Mouse (Mus musculus): ENCODE results near the gene Klk1b9. TPM values are rescaled to one million over a fixed set of nuclear protein-coding genes. Genes with fewer than 3 reads are reported as not detected.
"Not testable (repeated sequence)": the region's sequence is repeated elsewhere in the genome, so short reads cannot be mapped to it uniquely, and the experiment has no call there.

Klk1b9 gene
- polyA plus RNA-seq (2012; ENCODE audit: insufficient read depth, low replicate concordance), result not detected in 2 replicates

DNA sequence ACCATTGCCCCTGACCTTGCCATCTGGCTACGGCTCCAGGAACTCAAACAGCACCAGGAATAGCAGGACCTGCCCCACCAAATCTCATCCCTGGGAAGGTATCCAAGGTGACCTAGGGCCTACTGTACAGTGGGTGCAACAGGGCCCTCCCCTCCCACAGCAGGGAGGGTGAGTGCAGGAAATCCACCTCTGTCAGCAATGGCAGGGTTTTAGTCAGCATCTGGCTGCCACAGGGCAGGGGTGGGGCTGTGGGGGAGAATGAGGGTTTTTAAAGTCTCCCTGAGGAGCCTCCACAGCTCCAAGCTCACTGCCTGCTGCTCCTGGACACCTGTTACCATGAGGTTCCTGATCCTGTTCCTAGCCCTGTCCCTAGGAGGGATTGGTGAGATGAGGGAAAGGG, at the start of gene Klk1b9:
TSS of gene Klk1b9 (plus strand) at position 301 of the 400 bp plus-strand sequence.
- not testable (repeated sequence) for H3K4me1 ChIP-seq; H3K36me3 ChIP-seq (replicated peaks; ENCODE audit: low read length); H3K9me3 ChIP-seq; H3K27me3 ChIP-seq (replicated peaks); H3K4me3 ChIP-seq (replicated peaks)

DNA sequence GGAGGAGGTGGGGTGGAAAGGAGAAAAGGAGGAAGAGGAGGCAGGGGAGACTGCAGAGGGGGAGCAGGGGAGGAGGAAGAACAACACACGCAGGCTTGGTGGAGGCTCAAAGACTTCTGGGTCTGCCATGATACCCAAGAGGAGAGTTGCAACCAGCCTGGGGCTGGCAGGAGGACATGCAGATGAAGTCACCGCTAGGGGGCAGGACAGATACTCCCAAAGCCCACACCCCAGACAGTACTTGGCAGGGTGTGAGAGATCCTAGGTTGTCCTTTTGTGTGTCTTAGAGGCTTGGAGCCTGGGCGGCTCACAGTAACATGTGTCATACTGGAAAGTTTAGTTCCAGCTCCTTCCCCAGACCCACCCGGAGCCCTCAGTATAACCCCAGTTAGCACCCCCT, 47.3 kb upstream of the Klk1b9 start:
- H3K36me3 ChIP-seq (replicated peaks; ENCODE audit: low read length), result no peaks in the 10 kb centered on the region
- no peaks in the 10 kb centered on the region for H3K9me3 ChIP-seq
- H3K4me1 ChIP-seq, result no peaks in the 10 kb centered on the region
- H3K27me3 ChIP-seq (replicated peaks), result peaks cover 7% of the 10 kb centered on the region
- no peak overlapping the region for H3K4me3 ChIP-seq (replicated peaks)
- TF ChIP-seq GATA1 (IDR thresholded peaks at IDR 0.05; ENCODE audit: borderline replicate concordance, low read length) (no peak), FLI1 (IDR thresholded peaks at IDR 0.05; ENCODE audit: low read length) (no peak)

DNA sequence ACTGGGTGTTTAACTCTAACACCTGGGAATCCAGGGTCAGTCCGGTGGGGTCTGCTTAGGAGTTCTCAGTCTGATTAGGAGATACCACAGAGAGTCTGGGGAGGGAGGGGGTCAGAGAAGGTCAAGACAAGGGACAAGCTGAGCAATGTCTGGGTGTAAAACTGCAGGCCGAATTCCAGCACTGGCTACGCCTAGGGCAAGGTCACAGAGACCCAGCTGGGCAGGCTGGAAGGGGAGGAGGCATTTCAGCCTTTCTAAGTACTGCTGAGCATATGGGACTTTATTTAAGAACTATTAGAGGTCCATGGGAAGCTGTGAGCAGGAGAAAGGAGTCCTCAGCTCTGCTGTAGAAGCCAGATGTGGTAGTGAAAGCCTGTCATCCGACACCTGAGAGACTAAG, 43.5 kb upstream of the Klk1b9 start:
- H3K9me3 ChIP-seq, result no peaks in the 10 kb centered on the region
- TF ChIP-seq GATA1 (IDR thresholded peaks at IDR 0.05; ENCODE audit: borderline replicate concordance, low read length) (no peak), FLI1 (IDR thresholded peaks at IDR 0.05; ENCODE audit: low read length) (no peak)
- peaks cover 8% of the 10 kb centered on the region for H3K27me3 ChIP-seq (replicated peaks)
- H3K4me3 ChIP-seq (replicated peaks), result no peak overlapping the region
- no peaks in the 10 kb centered on the region for H3K36me3 ChIP-seq (replicated peaks; ENCODE audit: low read length)
- no peaks in the 10 kb centered on the region for H3K4me1 ChIP-seq

DNA sequence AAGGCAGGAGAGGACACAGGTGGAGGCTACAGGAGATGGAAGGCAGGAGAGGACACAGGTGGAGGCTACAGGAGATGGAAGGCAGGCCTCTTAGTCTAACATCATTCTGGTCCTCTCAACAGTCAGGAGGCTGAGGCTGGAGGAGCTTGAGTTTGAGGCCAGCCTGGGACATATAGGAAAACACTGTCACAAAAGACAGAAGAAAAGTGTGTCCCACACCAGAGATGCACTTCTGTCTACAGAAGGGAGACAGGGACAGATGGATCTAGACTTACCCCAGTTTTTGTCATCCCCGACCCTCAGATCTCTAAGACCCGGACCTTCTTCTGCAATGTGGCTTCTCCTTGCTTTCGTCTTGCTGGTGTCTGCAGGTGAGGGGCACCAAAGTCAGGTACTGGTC, 42.4 kb upstream of the Klk1b9 start, which contains the start of gene Klk15:
TSS of gene Klk15 (plus strand) at position 301 of the 400 bp plus-strand sequence.
- Histone ChIP-seq H3K36me3 (replicated peaks; ENCODE audit: low read length) (no peaks in the 10 kb centered on the region), H3K9me3 (no peaks in the 10 kb centered on the region), H3K4me1 (no peaks in the 10 kb centered on the region), H3K4me3 (replicated peaks) (no peak within 1 kb of the TSS), H3K27me3 (replicated peaks) (peaks cover 5% of the 10 kb centered on the region)
- TF ChIP-seq GATA1 (IDR thresholded peaks at IDR 0.05; ENCODE audit: borderline replicate concordance, low read length), result no peak
- no peak for TF ChIP-seq FLI1 (IDR thresholded peaks at IDR 0.05; ENCODE audit: low read length)

DNA sequence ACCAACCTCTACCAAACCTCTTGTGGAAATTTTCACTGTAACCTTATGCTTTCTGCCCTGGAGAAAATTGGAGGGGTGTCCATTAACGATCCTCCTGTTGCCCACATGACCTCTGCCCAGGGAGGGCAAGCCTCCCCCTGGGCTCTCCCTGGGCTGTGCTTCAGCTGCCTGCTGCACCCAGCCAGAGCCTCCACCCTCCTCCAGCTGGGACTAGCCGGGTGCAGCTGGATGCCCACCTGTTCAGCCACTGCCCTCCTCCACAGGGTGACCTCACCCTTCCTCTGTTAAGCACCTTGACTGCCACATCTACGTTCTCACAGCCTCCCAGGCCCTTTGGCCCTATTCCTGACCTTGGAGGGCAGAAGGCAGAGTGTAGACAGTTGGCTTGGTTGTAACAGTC, 41.1 kb upstream of the Klk1b9 start:
- TF ChIP-seq FLI1 (IDR thresholded peaks at IDR 0.05; ENCODE audit: low read length) (no peak), GATA1 (IDR thresholded peaks at IDR 0.05; ENCODE audit: borderline replicate concordance, low read length) (no peak)
- Histone ChIP-seq H3K27me3 (replicated peaks) (peaks cover 5% of the 10 kb centered on the region), H3K4me1 (no peaks in the 10 kb centered on the region), H3K9me3 (no peaks in the 10 kb centered on the region), H3K4me3 (replicated peaks) (no peak overlapping the region), H3K36me3 (replicated peaks; ENCODE audit: low read length) (no peaks in the 10 kb centered on the region)

DNA sequence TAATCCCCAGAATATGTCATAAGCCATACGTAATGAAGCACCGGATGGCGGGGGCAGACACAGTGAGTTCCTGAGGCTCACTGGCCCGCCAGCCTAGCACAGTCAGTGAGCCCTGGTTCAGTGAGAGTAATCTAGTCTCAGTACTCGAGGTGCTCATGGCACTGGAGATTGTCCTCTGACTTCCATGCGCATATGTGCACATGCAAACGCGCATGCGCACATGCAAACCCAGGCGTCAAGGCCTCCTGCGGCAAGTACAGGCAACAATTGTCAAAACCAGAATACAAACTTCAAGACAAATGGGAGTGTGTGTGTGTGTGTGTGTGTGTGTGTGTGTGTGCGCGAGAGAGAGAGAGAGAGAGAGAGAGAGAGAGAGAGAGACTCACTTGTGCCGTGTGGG, 39.3 kb upstream of the Klk1b9 start:
- TF ChIP-seq FLI1 (IDR thresholded peaks at IDR 0.05; ENCODE audit: low read length) (no peak), GATA1 (IDR thresholded peaks at IDR 0.05; ENCODE audit: borderline replicate concordance, low read length) (no peak)
- no peaks in the 10 kb centered on the region for H3K4me1 ChIP-seq
- H3K9me3 ChIP-seq, result no peaks in the 10 kb centered on the region
- H3K27me3 ChIP-seq (replicated peaks), result peaks cover 5% of the 10 kb centered on the region
- no peak overlapping the region for H3K4me3 ChIP-seq (replicated peaks)
- H3K36me3 ChIP-seq (replicated peaks; ENCODE audit: low read length), result no peaks in the 10 kb centered on the region

DNA sequence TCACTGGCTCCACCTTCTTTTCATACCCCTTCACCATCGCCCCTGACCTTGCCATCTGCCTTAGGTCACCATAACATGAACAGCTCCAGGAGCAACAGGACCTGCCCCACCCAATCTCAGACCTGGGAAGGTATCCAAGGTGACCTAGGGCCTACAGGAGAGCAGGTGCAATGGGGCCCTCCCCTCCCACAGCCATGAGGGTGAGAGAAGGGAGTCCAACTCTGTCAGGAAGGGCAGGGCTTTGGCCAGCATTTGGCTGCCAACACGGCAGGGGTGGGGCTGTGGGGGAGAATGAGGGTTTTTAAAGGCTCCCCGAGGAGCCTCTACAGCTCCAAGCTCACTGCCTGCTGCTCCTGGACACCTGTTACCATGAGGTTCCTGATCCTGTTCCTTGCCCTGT, 33.6 kb upstream of the Klk1b9 start:
- not testable (repeated sequence) for H3K4me3 ChIP-seq (replicated peaks); H3K27me3 ChIP-seq (replicated peaks); H3K4me1 ChIP-seq; H3K9me3 ChIP-seq; H3K36me3 ChIP-seq (replicated peaks; ENCODE audit: low read length)

DNA sequence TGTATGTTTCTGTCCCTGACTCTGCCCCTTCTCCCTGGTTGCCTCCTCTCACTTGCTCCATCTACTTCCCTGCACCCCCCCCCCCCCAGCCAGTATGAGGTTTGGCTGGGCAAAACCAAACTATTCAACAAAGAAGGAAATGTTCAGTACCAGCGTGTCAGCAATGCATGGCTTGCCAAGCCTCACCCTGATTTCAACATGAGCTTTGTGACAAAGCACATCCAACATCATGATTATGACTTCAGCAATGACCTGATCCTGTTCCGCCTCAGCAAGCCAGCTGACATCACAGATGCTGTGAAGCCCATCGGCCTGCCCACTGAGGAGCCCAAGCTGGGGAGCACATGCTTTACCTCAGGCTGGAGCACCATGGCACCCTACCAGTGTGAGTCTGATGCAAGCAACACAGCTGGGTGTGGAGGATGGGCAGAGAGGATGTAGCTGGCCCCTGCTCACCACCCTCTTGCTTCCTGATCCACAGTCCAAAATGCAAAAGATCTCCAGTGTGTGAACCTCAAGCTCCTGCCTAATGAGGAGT, 31.1 kb upstream of the Klk1b9 start:
- TF ChIP-seq FLI1 (IDR thresholded peaks at IDR 0.05; ENCODE audit: low read length) (no peak), GATA1 (IDR thresholded peaks at IDR 0.05; ENCODE audit: borderline replicate concordance, low read length) (no peak)
- Histone ChIP-seq H3K27me3 (replicated peaks) (no peaks in the 10 kb centered on the region), H3K36me3 (replicated peaks; ENCODE audit: low read length) (no peaks in the 10 kb centered on the region), H3K4me1 (no peaks in the 10 kb centered on the region; the same call in 1 of the 2 replicates), H3K4me3 (replicated peaks) (no peak overlapping the region), H3K9me3 (no peaks in the 10 kb centered on the region)

DNA sequence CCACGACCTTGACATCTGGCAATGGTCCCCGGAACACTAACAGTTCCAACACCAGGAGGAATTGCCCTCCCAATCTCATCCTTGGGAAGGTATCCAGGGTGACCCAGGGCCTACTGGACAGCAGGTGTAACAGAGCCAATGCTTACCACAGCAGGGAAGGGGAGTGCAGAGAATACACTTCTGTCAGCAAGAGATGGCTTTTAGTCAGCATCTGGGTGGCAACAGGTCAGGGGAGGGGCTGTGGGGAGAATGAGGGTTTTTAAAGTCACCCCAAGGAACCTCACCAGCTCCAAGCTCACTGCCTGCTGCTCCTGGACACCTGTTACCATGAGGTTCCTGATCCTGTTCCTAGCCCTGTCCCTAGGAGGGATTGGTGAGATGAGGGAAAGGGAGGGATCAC, 25.5 kb upstream of the Klk1b9 start, which contains the start of gene Klk1b8:
TSS of gene Klk1b8 (plus strand) at position 301 of the 400 bp plus-strand sequence.
- no peak for TF ChIP-seq GATA1 (IDR thresholded peaks at IDR 0.05; ENCODE audit: borderline replicate concordance, low read length)
- Histone ChIP-seq H3K27me3 (replicated peaks) (peaks cover 2% of the 10 kb centered on the region), H3K36me3 (replicated peaks; ENCODE audit: low read length) (no peaks in the 10 kb centered on the region), H3K4me1 (no peaks in the 10 kb centered on the region), H3K4me3 (replicated peaks) (no peak within 1 kb of the TSS), H3K9me3 (no peaks in the 10 kb centered on the region)

DNA sequence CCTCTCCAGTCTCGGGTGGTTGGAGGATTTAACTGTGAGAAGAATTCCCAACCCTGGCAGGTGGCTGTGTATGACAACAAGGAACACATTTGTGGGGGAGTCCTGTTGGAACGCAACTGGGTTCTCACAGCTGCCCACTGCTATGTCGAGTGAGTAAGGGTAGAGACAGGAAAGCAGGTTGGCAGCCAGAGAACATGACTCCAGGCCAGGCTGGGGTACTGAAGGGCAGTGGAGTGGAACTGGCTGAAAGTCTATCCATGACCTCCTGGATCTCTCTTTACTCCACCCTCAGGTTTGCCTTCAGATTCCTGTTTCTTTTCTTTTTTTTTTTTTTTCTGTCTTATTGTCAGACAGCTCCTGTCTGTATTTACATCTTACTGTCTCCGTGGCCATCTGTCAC, 23.2 kb upstream of the Klk1b9 start:
- H3K27me3 ChIP-seq (replicated peaks), result peaks cover 2% of the 10 kb centered on the region
- TF ChIP-seq FLI1 (IDR thresholded peaks at IDR 0.05; ENCODE audit: low read length), result no peak
- TF ChIP-seq GATA1 (IDR thresholded peaks at IDR 0.05; ENCODE audit: borderline replicate concordance, low read length), result no peak
- no peaks in the 10 kb centered on the region for H3K36me3 ChIP-seq (replicated peaks; ENCODE audit: low read length)
- H3K4me3 ChIP-seq (replicated peaks), result no peak overlapping the region
- no peaks in the 10 kb centered on the region for H3K9me3 ChIP-seq
- no peaks in the 10 kb centered on the region for H3K4me1 ChIP-seq

DNA sequence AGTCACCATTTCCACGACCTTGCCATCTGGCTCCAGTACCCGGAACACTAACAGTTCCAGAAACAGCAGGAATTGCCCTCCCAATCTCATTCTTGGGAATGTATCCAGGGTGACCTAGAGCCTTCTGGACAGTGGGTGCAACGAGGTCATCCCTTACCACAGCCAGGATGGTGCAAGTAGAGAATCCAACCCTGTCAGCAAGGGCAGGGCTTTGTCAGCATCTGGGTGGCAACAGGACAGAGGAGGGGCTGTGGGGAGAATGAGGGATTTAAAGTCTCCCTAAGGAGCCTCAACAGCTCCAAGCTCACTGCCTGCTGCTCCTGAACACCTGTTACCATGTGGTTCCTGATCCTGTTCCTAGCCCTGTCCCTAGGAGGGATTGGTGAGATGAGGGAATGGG, 9.4 kb upstream of the Klk1b9 start, which contains the start of gene Klk1b1:
TSS of gene Klk1b1 (plus strand) at position 301 of the 400 bp plus-strand sequence.
- H3K9me3 ChIP-seq, result no peaks in the 10 kb centered on the region
- no peaks in the 10 kb centered on the region for H3K27me3 ChIP-seq (replicated peaks)
- no peak within 1 kb of the TSS for H3K4me3 ChIP-seq (replicated peaks)

More for the DNA sequence above, 9.4 kb upstream of the Klk1b9 start, which contains the start of gene Klk1b1:
- no peaks in the 10 kb centered on the region for H3K36me3 ChIP-seq (replicated peaks; ENCODE audit: low read length)
- TF ChIP-seq FLI1 (IDR thresholded peaks at IDR 0.05; ENCODE audit: low read length), result no peak
- no peak for TF ChIP-seq GATA1 (IDR thresholded peaks at IDR 0.05; ENCODE audit: borderline replicate concordance, low read length)
- H3K4me1 ChIP-seq, result no peaks in the 10 kb centered on the region
